Mouse (Mus musculus): Measurements from ENCODE around the gene Tmem208. TPM values are rescaled to one million over a fixed set of nuclear protein-coding genes. Genes with fewer than 3 reads are reported as not detected.

Gene Tmem208
- polyA plus RNA-seq, 1 experiment: 103 TPM

DNA sequence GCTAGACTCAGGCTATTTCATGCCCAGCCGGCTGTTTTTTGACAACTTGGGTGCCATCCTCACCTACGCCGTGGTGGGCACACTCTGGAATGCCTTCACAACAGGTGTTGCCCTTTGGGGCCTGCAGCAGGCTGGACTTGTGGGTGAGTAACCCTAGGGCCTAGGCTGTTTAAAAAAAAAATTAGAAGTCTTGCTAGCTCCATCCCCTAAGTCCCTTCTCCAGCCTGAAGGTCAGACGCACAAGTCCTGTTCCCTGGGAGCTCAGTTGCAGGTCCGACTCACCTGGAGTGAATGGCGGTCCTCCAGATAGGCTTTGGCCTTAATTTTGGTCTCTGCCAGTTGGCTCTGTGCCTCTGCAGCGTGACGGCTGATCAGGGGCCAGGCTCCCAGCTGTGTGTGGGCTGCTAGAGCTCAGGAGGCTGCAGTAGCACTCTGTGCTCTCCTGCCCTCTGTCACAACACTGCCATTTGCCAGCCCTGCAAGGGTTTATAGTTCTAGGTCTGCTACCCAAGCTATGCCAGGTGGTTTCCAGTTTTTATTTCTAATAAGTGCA is 27.5 kb downstream of the Tmem208 start:
- no peak for DNase-seq (ENCODE audit: low read depth)

DNA sequence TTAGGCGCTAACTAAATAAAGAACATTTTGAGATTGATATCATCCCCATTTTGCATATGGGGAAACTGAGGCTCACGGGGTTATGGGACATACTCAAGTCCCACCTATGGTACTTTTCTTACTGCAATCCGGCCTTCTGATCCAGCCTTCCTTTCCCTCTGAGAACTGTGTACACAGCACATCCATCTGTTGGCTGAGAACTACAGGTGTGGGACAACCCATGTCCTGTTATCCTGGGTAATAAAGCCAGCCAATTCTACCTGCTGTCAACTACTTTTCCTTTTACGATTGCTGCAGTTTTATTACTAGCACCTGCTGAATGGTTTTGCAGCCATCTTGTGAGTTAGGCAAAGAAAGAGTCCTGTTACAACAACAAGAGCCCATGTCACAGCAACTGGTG is 28.4 kb downstream of the Tmem208 start:
- DNase-seq (ENCODE audit: low read depth): no peak

DNA sequence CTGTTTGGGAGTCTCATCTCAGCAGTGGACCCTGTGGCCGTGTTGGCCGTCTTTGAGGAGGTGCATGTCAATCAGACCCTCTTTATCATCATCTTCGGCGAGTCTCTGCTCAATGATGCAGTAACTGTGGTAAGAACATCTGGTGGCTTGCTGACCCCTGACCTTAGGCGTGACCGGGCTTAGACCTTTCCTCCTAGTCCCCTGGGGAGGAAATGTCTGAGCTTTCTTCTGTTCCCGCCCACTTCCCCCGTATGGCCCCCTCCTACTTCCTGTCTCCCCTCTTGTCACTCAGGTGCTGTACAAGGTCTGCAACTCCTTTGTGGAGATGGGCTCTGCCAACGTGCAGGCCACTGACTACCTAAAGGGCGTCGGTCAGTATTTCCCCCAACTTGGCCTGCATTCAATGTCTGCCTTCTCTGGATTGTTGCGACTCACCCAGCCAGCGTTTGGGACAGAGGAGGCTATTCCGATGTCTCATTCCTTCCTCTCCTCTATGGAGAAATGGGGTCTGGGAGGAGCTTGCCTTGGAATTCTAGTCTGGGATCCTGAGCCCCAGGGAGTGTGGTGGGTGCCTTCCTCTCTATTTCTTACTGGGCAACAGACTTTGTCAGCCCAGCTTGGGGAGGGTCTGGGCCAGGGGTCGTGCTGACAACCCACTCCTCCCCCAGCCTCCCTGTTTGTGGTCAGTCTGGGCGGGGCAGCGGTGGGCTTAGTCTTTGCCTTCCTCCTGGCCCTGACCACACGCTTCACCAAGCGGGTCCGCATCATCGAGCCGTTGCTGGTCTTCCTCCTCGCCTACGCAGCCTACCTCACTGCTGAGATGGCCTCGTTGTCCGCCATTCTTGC is 29.2 kb downstream of the Tmem208 start:
- no peak for DNase-seq (ENCODE audit: low read depth)

DNA sequence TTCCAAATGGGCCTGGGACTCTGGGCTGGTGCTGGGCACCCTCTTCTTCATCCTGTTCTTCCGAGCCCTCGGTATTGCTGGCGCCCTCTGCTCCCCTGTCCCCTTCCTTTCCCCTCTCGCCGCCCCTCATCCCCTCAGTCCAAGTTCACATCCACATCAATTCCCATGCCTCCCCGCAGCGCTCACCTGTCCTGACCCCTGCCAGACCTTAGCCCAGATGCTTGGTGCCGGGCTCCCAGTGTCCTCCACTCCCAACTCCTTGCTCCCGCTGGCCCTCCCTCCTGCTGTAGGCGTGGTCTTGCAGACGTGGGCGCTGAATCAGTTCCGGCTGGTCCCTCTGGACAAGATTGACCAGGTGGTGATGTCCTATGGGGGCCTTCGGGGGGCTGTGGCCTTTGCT is 30.5 kb downstream of the Tmem208 start:
- no peak for DNase-seq (ENCODE audit: low read depth)

DNA sequence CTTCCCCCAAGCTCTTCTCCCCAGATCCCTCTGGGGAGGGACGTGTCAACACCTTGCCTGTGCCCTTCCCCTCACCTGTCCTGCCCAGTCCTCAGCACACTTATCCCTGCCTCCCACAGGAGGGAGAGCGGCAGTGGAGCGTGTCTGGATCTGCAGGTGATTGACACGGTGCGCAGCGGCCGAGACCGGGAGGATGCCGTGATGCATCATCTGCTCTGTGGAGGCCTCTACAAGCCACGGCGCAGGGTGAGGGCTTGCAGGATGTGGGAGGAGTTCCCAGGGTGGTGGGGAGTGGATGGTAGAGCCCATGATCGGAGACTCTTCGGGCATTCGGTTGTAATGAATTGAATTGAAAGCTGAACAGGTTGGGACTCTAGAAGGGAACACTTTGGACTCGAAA is 33.1 kb downstream of the Tmem208 start:
- DNase-seq (ENCODE audit: low read depth): no peak

DNA sequence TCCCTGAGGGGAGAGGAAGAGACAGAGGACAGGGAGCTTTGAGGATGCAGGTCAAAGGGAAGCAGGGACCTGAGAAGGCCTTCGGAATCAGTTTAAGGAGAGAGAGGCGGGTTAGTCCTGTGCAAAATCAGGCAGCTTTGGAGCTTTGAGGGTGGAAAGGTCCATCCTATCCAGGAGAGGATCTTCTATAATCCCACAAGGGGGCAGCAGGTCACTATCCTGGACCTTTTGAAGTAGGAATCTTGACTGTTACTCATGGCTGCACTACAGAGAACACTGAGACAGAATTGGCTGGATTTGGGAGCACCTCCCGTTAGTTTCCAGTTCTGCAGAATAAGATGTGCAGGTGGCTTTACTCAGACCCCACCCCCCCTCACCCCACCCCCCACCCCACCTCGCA is 33.5 kb downstream of the Tmem208 start:
- DNase-seq (ENCODE audit: low read depth): no peak

DNA sequence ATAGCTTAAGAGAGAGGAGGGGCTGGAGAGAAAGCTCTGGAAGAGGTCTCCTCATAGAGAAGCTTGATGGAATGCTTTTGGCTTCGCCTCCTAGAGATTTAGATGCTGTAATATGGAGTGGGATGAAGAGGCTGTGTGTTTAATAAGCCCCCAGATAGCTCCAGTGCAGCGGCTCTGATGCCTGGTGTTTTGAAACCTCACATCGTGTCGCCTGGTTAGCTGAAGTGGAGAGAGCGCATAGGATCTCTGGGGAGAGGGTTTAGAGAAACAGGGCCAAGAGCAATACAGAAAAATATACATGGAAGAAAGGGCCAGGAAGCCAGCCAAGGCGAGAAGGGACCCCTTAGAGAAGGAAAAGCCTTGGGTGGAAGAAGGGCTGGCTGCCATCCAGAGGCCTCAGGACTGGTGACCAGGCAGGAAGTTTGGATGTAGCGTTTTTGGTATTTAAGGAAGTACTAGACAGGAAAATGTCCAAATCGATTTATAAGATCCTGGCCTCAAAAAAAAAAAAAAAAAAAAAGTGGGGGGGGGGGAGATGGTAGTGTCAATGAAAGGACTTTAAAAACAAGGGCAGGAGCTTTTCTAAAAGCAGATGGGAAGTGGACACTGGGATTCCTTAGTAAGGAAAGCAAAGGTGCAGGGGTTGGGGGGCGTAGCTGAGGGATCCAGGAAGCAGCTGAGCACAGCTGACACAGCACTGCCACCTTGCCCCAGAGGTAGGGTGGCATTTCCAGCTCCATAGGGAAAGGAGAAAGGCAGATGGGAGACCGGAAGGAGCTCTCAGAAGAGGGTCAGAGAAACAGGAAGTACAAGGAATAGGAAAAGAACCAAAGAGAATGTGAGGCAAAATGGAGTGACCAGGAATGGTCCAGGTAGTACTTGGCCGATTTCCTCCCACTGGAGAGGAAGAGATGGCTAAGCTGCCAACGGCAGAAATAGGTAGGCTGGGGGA is 35.9 kb downstream of the Tmem208 start:
- DNase-seq (ENCODE audit: low read depth): no peak

DNA sequence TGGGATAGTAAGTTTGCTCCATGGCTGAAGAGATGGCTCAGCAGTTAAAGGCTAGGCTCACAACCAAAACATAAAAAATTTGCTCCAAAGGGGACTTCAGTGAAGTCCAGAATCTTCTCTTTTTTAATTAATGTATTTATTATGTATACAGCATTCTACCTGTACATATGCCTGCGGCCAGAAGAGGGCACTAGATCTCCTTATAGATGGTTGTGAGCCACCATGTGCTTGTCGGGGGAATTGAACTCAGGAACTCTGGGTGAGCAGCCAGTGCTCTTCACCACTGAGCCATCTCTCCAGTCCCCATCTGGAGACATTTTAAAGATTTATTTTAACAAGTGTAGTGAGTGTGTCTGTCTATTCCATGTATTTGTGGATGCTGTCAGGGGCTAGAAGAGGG is 41.0 kb downstream of the Tmem208 start:
- no peak for DNase-seq (ENCODE audit: low read depth)

DNA sequence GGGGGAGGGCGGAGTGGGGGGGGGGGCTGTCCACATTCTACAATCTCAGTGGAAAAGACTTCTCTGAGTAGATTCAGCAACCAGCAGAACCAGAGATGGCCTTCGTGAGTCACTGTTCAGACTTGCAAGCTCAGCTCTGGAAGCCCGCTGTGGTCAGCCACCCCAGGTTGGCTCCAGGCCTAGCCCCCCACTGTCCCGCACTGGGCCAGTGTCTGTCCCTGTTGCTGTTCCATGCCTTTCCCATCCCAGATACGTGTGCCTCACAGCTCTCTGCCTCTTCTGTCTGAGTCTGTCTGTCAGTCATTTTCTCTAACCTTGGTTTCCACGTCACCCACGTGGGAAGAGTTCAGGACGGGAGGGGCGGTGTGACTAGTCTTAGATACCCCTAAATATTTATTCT is 46.3 kb downstream of the Tmem208 start:
- no peak for DNase-seq (ENCODE audit: low read depth)

DNA sequence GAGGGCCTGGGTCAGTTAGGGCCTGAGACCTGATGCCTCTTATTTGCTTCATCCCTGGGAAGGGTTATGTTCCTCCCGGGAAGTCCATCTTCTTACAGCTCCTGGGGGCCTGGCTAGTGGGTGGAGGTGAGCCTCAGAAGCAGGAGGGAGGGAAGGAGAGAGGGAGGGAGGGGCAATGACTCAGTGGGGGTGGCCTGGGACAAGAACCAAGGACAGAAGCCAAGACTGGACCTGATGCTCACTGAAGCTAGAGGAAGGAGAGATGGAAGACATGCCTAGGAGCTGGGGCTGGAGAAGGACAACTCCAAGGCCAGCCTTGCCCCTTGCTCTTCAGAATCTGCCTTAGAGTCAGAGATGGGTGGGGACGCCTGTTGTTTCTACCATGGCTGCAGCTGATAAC is 46.9 kb downstream of the Tmem208 start, which contains the start of gene Plekhg4:
Plekhg4 (plus strand) TSS at position 243 of the 400 bp plus-strand sequence.
- no peak for DNase-seq (ENCODE audit: low read depth)

DNA sequence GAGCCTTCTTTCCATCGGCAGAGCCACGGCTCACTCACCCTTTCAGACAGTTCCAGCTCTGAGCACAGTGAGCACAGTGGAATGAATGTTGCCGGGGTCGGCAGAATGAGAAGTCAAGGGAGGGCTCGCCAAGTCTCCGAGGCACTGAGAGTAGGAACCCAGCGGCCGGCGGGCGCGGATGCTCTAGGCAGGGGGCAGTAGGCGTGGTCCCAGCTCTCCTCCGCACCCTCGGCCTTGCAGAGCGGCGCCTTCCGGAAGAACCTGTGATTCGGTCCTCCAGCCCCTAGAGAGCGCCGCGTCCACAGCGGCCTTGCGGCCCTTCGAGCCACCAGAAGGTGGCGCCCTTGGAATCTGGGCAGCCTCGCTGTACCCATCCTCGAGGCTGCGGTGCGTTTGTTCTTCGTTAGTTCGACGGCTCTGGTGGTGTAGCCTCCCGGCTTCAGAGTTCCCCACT is 48.4 kb downstream of the Tmem208 start:
- no peak for DNase-seq (ENCODE audit: low read depth)

DNA sequence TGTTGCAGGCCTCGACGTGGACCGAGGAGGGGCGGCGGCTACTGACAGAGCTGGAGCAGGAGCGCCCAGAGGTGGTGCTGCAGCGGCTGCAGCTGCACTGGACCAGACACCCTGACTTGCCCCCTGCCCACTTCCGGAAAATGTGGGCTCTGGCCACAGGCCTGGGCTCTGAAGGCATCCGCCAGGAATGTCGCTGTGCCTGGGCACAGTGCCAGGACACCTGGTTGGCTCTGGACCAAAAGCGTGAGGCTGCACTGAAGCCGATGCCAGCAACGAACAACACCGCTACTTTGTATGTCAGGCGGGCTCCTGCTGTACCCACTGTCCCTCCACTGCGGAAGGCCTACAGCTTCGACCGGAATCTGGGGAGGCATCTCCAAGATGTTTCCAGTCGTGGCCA is 52.5 kb downstream of the Tmem208 start:
- DNase-seq (ENCODE audit: low read depth): no peak

DNA sequence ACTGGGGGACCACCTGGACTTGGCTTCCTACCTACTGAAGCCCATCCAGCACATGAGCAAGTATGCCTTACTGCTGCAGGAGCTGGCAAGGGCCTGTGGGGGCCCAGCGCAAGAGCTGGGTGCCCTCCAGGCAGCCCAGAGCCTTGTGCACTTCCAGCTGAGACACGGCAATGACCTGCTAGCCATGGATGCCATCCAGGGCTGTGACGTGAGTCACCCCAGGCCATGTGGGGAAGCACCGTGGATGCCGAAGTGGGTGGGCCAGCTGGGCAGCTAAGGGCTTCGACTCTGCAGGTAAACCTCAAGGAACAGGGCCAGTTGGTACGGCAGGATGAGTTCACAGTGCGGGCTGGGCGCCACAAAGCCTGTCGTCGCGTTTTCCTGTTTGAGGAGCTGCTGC is 54.2 kb downstream of the Tmem208 start:
- no peak for DNase-seq (ENCODE audit: low read depth)

DNA sequence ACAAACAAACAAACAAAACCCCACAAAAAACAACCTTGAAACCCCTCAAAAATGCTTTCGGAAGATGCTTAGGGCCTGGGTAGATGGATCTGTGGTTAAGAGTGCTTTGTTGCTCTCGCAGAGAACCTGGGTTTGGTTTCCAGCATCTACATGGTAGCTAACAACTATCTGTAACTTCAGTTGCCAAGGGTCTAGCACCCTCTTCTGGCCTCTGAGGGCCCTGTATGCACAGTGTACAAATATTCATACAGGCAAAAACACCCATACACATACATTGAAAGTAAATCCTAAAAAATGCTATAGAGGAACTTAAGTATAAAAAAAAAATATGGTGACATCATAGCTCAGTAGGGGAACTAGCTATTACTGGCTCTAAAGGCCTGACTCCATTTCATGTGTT is 57.9 kb downstream of the Tmem208 start:
- no peak for DNase-seq (ENCODE audit: low read depth)

Other genes starting within 250 kb of the Tmem208 start
- gene Ces3b, start 242.6 kb upstream of the Tmem208 start, polyA plus RNA-seq (2012; rRNA removed): 0.19 and 0.41 TPM in 2 replicates
- 0.04 and 0.06 TPM in 2 replicates for gene Ces4a, start 194.6 kb upstream of the Tmem208 start, polyA plus RNA-seq (2012; rRNA removed)
- gene Cbfb, start 155.7 kb upstream of the Tmem208 start, polyA plus RNA-seq (2012; rRNA removed): 7.8 and 15.8 TPM in 2 replicates
- 19.6 and 23.2 TPM in 2 replicates for gene D230025D16Rik, start 101.2 kb upstream of the Tmem208 start, polyA plus RNA-seq (2012; rRNA removed)
- 10.7 and 12.1 TPM in 2 replicates for gene B3gnt9, start 71.2 kb upstream of the Tmem208 start, polyA plus RNA-seq (2012; rRNA removed)
- gene Tradd, start 61.7 kb upstream of the Tmem208 start, polyA plus RNA-seq (2012; rRNA removed): 11.6 and 12.4 TPM in 2 replicates
- 6.5 and 7.6 TPM in 2 replicates for gene Fbxl8, start 61.7 kb upstream of the Tmem208 start, polyA plus RNA-seq (2012; rRNA removed)
- 1.6 and 2.0 TPM in 2 replicates for gene Hsf4, start 56.6 kb upstream of the Tmem208 start, polyA plus RNA-seq (2012; rRNA removed)
- 5.9 and 8.6 TPM in 2 replicates for gene Nol3, start 50.2 kb upstream of the Tmem208 start, polyA plus RNA-seq (2012; rRNA removed)
- gene 4931428F04Rik, start 36.5 kb upstream of the Tmem208 start, polyA plus RNA-seq (2012; rRNA removed): 5.3 and 5.4 TPM in 2 replicates
- gene Exoc3l, start 30.3 kb upstream of the Tmem208 start, polyA plus RNA-seq (2012; rRNA removed): 6.3 and 9.6 TPM in 2 replicates
- 83.7 and 88.9 TPM in 2 replicates for gene E2f4, start 28.7 kb upstream of the Tmem208 start, polyA plus RNA-seq (2012; rRNA removed)
- 39.3 and 39.9 TPM in 2 replicates for gene Elmo3, start 20.8 kb upstream of the Tmem208 start, polyA plus RNA-seq (2012; rRNA removed)
- gene Lrrc29, start 76 bp upstream of the Tmem208 start, polyA plus RNA-seq (2012; rRNA removed): 11.5 and 12.6 TPM in 2 replicates
- 17.8 and 19.6 TPM in 2 replicates for gene Fhod1, start 21.6 kb downstream of the Tmem208 start, polyA plus RNA-seq (2012; rRNA removed)
- gene Slc9a5, start 22.5 kb downstream of the Tmem208 start, polyA plus RNA-seq (2012; rRNA removed): 2.9 and 3.7 TPM in 2 replicates
- 2.4 and 2.7 TPM in 2 replicates for gene Plekhg4, start 46.9 kb downstream of the Tmem208 start, polyA plus RNA-seq (2012; rRNA removed)
- 0.23 and 0.89 TPM in 2 replicates for gene Kctd19, start 87.1 kb downstream of the Tmem208 start, polyA plus RNA-seq (2012; rRNA removed)
- 1.8 and 2.3 TPM in 2 replicates for gene Lrrc36, start 87.2 kb downstream of the Tmem208 start, polyA plus RNA-seq (2012; rRNA removed)
- gene Tppp3, start 145.2 kb downstream of the Tmem208 start, polyA plus RNA-seq (2012; rRNA removed): 63.4 and 71.3 TPM in 2 replicates
- gene Zdhhc1, start 170.5 kb downstream of the Tmem208 start, polyA plus RNA-seq (2012; rRNA removed): 37.2 and 43.5 TPM in 2 replicates
- 1.4 and 1.8 TPM in 2 replicates for gene Hsd11b2, start 192.4 kb downstream of the Tmem208 start, polyA plus RNA-seq (2012; rRNA removed)
- gene Atp6v0d1, start 239.7 kb downstream of the Tmem208 start, polyA plus RNA-seq (2012; rRNA removed): 163 and 172 TPM in 2 replicates